Mouse (Mus musculus): Measurements from ENCODE around the gene Prrg1. TPM values are rescaled to one million over a fixed set of nuclear protein-coding genes. Genes with fewer than 3 reads are reported as not detected.
"Not testable (repeated sequence)": the region's sequence is repeated elsewhere in the genome, so short reads cannot be mapped to it uniquely, and the experiment has no call there.

Prrg1 gene
- polyA plus RNA-seq, 1 experiment, result 6.5 TPM

DNA sequence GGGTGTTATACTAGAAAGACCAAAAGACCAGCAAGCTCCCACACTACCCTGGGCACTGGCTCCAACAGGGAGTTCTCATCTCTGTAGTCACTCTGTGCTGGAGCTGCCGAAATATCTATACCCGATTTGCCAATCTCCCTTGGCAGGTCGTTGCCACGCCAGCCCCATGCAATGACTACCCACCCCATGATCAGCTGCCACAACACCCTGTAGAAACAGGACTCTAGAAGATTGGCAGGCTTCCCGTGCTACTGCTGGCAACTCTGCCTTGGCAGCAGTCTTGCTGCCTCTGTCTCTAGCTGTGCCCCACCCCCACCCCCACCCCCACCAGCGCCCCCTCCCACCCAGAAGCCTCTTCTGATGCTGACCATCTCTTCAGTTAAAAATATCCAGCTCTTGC lies 149.3 kb downstream of the Prrg1 start:
- no peaks in the 10 kb centered on the region for H3K36me3 ChIP-seq (ENCODE audit: control insufficient read depth, insufficient read depth, low read length)
- no peaks in the 10 kb centered on the region for H3K4me1 ChIP-seq (replicated peaks; ENCODE audit: control insufficient read depth, insufficient read depth, low read length)
- H3K4me3 ChIP-seq (ENCODE audit: control insufficient read depth, insufficient read depth, low read length), result no peak overlapping the region
- H3K27ac ChIP-seq (ENCODE audit: control insufficient read depth, insufficient read depth, low read length), result no peak overlapping the region
- 79% methylated on average over 6 of the region's 6 CpGs for WGBS
- H3K27me3 ChIP-seq (ENCODE audit: control insufficient read depth, insufficient read depth, low read length), result no peaks in the 10 kb centered on the region
- no peak for DNase-seq
- TF ChIP-seq POLR2A (IDR thresholded peaks at IDR 0.05; ENCODE audit: control insufficient read depth, extremely low read depth, insufficient read depth, low read length, poor library complexity), result no peak
- no peak for TF ChIP-seq CTCF (IDR thresholded peaks at IDR 0.05; ENCODE audit: borderline replicate concordance, control insufficient read depth, extremely low read depth, insufficient read depth, low read length, poor library complexity)

DNA sequence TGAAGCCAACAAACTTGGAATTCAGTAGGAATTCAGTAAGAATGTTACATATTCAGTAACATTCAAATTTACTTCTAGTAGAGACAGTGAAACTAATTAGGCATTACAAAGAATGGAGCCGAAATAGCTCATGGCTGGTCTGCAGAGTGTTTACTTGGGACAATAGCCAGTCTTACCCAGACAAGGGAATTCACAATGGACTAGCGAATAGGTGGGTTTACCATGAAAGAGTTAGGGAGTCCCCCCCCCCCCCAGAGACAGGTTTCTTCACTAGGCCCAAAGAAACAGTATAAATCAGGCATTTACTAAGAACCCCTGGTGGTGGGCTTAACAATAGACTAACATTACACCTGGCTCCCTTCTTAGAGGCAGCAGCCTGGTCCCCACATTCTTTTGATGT lies 180.3 kb downstream of the Prrg1 start:
- not testable (repeated sequence) for H3K4me1 ChIP-seq (replicated peaks; ENCODE audit: control insufficient read depth, insufficient read depth, low read length); H3K36me3 ChIP-seq (ENCODE audit: control insufficient read depth, insufficient read depth, low read length); H3K27ac ChIP-seq (ENCODE audit: control insufficient read depth, insufficient read depth, low read length); H3K27me3 ChIP-seq (ENCODE audit: control insufficient read depth, insufficient read depth, low read length); DNase-seq; H3K4me3 ChIP-seq (ENCODE audit: control insufficient read depth, insufficient read depth, low read length)
- WGBS, result 98% methylated on average over 2 of the region's 2 CpGs

Other genes starting within 250 kb of the Prrg1 start
- gene 4930480E11Rik, start 214.3 kb downstream of the Prrg1 start, polyA plus RNA-seq (2012; rRNA removed), result not detected in 2 replicates
- gene Fam47c, start 153.9 kb upstream of the Prrg1 start, polyA plus RNA-seq (2012; rRNA removed), result not detected in 2 replicates

Measured in thymus, adult 2 months (tissue).